Mouse (Mus musculus): ENCODE measurements around the gene Tmigd3. TPM values are rescaled to one million over a fixed set of nuclear protein-coding genes. Genes with fewer than 3 reads are reported as not detected.
"Not testable (repeated sequence)": the region's sequence is repeated elsewhere in the genome, so short reads cannot be mapped to it uniquely, and the experiment has no call there.

Tmigd3 gene
- total RNA-seq, 1 experiment from 2014 or later, result 3.4 TPM

DNA sequence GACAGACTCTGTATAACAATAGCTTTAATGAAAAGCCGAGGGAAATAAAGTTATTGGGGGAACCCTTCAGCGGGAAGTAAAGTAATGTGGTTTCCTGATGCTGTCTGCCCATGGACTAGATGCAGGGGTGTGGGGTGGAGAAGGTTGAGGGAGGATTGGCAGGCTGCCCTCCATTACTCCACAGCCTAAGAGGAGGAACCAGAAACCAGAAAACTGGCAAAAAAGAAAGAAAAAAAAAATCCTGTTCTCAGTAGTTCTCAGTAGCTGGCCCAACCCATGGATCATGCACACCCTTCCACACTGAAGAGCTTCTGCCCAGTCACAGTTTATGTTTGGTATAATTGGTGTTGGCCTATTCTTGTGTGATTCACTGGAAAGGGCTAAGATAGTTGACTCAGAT is 27.6 kb downstream of the Tmigd3 start:
- no peak for ATAC-seq (replicated peaks; ENCODE audit: insufficient number of reproducible peaks, low FRiP score, low TSS enrichment, poor library complexity, severe bottlenecking)

DNA sequence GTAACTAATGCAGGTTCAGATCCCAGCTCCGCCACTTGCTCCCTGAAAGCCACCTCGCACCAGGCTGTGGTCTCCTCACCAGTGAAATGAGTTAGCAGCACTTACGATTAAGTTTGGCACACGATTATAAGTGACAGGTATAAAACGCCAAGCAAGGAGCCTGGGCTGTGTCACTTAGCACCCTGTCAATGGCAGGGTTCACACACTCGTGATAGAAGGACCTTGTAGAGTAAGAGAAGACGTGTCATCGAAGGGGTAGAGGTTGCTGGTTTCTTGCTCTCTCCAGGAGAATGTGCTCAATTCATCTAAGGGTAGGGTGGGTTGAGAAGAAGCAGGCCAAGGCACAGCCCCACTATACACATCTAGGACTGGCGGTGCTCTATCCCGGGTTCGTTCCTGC is 28.2 kb downstream of the Tmigd3 start:
- no peak for ATAC-seq (replicated peaks; ENCODE audit: insufficient number of reproducible peaks, low FRiP score, low TSS enrichment, poor library complexity, severe bottlenecking)

DNA sequence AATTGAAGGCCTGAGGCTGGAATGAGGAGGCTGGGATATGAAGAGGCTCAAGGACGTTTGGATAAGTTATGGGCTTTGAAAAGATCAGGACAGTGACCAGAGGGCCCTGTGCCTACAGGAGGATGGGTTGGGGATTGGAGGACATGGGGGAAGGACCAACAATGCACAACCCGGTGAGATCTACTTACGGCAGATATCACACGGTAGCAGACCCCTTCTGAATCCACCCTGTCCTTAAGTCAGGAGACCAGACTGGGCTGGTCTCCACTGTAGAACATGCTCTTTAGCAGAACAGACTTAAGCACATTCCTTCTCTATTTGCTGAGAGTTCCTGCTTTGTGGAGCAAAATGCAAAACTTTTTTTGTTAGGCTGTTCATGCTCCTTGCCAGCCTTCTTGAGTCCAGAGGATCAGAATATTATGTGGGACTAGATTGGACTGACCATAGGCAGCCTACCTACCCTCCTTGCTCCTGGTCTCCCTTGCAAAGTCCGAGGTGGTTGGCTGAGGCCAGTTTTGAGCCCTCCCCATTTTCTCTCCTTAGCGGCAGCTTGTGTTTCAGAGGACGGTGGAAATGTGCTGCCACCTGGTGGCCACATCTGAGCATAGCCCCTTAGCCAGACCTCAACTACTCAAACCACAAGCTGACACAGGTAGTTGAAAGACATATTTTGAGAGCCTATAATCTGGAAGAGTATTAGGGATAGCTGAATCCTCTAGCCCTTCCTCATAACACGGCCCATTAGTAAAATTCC is 28.9 kb downstream of the Tmigd3 start:
- ATAC-seq (replicated peaks; ENCODE audit: insufficient number of reproducible peaks, low FRiP score, low TSS enrichment, poor library complexity, severe bottlenecking), result peak; percentile 28; the same call in 1 of the 2 replicates

DNA sequence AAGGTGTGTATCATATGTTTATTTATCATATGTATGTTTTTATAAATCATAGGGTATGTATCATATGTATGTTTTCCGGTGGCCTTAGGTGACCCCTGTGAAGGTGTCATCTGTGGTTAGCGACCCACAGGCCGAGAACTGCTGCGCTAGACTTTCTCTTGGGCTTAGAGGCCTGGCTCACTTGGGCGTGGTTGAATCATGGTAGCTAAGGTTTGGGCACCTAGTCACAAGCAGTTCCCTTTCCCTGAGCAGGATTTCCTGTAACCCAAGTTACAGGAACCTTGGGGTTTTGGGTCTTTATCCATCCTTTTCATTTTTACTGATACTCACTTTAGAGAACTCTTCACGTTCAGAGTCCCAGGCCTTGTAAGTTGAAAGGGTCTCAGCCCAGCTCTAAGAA is 29.6 kb downstream of the Tmigd3 start:
- no peak for ATAC-seq (replicated peaks; ENCODE audit: insufficient number of reproducible peaks, low FRiP score, low TSS enrichment, poor library complexity, severe bottlenecking)

- ATAC-seq (replicated peaks; ENCODE audit: insufficient number of reproducible peaks, low FRiP score, low TSS enrichment, poor library complexity, severe bottlenecking), result peak; percentile 80
These were observed 30.0 kb downstream of the Tmigd3 start for GRCm38 (mm10) chr3:105900716-105901115.

DNA sequence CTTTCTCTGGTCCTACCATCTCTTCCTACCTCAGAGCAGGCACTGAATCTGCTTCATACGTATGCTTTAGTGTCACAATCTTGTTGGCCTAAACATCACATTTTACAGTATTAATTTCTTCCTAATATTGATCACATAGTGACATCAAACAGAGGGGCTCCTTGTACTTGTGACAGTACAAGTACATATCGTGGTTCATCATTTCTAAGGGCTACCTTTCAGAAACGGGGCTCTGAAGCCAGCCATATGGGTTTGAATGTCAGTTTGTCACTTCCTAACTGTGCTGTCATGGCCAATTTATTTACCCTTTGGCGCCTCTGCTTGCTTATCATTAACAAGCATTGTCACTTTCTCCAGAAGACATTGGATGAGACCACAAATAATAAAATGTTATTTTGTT is 30.8 kb downstream of the Tmigd3 start:
- no peak for ATAC-seq (replicated peaks; ENCODE audit: insufficient number of reproducible peaks, low FRiP score, low TSS enrichment, poor library complexity, severe bottlenecking)

DNA sequence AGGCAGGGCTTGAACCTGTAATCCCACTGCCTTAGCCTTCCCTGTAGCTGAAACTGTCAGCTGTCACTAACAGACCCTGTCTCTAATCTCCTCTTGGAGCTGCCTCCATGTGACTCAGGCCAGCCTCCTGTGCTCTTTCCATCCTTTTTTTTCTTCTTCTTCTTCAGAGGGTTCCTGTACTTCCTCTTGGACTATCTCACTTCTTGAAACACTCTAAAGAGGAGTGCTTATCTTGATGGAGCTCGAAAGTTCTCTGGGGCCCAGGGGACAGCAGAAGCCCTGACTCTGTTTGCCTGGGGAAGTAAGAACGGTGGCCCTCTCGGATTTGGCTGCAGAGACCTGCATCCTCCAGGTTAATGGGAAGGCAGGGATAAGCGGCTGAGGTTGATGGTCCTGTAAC is 33.5 kb downstream of the Tmigd3 start:
- ATAC-seq (replicated peaks; ENCODE audit: insufficient number of reproducible peaks, low FRiP score, low TSS enrichment, poor library complexity, severe bottlenecking), result no peak

DNA sequence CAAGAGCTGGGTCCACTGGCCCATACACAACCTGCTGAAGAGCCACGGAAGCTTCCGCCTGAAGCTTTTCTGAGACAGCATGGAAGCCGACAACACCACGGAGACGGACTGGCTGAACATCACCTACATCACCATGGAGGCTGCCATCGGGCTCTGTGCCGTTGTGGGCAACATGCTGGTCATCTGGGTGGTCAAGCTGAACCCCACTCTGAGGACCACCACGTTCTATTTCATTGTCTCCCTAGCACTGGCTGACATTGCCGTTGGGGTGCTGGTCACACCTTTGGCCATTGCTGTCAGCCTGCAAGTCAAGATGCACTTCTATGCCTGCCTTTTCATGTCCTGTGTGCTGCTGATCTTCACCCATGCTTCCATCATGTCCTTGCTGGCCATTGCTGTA is 34.0 kb downstream of the Tmigd3 start:
- ATAC-seq (replicated peaks; ENCODE audit: insufficient number of reproducible peaks, low FRiP score, low TSS enrichment, poor library complexity, severe bottlenecking), result no peak

DNA sequence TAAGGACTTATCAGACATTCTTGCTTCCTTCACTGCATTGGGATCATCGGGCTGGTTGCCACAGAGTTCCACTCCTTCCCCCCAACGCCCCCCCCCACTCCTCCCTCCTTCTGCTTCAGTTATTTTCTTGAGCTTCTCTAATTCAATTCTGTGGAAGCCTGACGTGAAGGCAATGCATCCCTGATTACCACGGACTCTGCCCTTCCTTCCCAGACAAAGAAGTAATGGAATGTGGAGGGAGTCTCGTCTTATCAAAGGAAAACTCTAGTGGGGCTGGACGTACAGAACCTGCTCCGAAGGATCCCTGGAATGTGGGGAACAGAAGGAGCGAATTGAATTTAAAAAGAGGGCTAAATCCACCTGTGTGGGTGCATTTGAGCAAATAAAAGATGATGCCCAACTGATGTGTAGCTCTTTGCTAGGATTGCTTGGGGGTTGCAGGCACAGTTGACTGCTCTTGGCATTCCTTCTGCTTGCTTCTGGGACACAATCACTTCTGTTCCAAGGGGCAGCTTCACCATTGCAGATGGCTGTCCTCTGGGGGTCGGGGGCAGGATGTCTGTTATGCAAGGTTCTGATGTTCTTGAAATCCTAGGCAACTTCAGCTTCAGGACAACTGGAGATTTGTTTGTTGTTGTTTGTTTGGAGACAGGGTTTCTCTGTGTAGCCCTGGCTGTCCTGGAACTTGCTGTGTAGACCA is 37.4 kb downstream of the Tmigd3 start:
- no peak for ATAC-seq (replicated peaks; ENCODE audit: insufficient number of reproducible peaks, low FRiP score, low TSS enrichment, poor library complexity, severe bottlenecking)

GRCm38 (mm10) chr3:105908976-105909375 is 38.3 kb downstream of the Tmigd3 start:
- ATAC-seq (replicated peaks; ENCODE audit: insufficient number of reproducible peaks, low FRiP score, low TSS enrichment, poor library complexity, severe bottlenecking), result no peak

DNA sequence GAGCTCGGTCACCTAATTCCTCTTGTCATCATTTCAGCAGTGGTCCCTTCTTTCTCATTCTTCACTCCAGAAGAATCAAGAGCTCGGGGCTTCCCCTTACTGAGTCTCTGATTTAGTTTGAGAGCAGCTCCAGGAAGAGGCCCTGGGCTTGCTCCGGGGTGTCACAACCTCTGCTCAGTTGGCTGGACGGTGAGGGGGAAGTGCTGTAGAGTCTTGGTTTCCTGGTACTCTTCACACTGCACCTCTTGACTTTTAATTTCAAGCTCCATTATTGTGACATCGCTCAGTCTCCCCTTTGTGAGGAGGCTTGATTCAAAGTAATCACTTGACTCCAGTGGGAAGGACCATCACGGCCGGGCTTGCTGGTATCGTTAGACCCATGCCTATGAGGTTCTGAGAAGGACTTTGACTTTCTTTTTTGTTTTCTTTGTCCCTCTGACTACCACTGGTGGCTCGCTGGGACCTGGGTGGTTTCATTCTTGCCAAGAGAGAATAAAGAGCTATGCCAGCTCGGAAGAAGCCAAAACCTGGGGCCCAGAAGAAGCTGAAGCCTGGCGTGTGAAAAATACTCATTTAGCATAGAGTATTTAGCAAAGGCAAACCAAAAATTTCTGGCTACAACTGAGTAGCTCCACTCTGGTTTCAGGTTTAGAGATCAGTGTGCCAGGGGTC is 40.0 kb downstream of the Tmigd3 start:
- peak; percentile 94 for ATAC-seq (replicated peaks; ENCODE audit: insufficient number of reproducible peaks, low FRiP score, low TSS enrichment, poor library complexity, severe bottlenecking)

- ATAC-seq (replicated peaks; ENCODE audit: insufficient number of reproducible peaks, low FRiP score, low TSS enrichment, poor library complexity, severe bottlenecking), result no peak
These were observed 41.6 kb downstream of the Tmigd3 start for GRCm38 (mm10) chr3:105912097-105912880.

- no peak for ATAC-seq (replicated peaks; ENCODE audit: insufficient number of reproducible peaks, low FRiP score, low TSS enrichment, poor library complexity, severe bottlenecking)
These were observed 43.4 kb downstream of the Tmigd3 start for GRCm38 (mm10) chr3:105913839-105914681.

- no peak for ATAC-seq (replicated peaks; ENCODE audit: insufficient number of reproducible peaks, low FRiP score, low TSS enrichment, poor library complexity, severe bottlenecking)
These were observed 44.6 kb downstream of the Tmigd3 start for GRCm38 (mm10) chr3:105915281-105915680.

- not testable (repeated sequence) for ATAC-seq (replicated peaks; ENCODE audit: insufficient number of reproducible peaks, low FRiP score, low TSS enrichment, poor library complexity, severe bottlenecking)
These were observed 45.8 kb downstream of the Tmigd3 start for GRCm38 (mm10) chr3:105916455-105916854.

GRCm38 (mm10) chr3:105917656-105918354 is 47.1 kb downstream of the Tmigd3 start:
- ATAC-seq (replicated peaks; ENCODE audit: insufficient number of reproducible peaks, low FRiP score, low TSS enrichment, poor library complexity, severe bottlenecking), result no peak

- no peak for ATAC-seq (replicated peaks; ENCODE audit: insufficient number of reproducible peaks, low FRiP score, low TSS enrichment, poor library complexity, severe bottlenecking)
These were observed 47.6 kb downstream of the Tmigd3 start for GRCm38 (mm10) chr3:105918355-105918745.

DNA sequence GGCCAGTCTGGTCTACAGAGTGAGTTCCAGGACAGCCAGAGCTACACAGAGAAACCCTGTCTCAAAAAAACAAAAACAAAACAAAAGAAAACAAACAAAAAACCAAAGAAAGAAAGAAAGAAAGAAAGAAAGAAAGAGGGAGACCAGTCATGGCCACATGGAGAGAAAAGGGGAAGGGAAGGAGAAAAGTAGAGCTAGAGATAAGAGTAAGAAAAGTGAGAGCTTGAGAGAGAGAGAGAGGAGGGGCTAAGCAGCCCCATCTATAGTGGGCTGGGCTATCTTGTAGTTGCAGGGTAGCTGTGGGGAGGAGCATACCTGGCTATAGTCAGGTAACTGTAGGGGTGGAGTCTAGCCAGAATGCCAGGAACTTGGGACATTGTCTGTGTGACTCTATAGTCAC is 50.0 kb downstream of the Tmigd3 start:
- ATAC-seq (replicated peaks; ENCODE audit: insufficient number of reproducible peaks, low FRiP score, low TSS enrichment, poor library complexity, severe bottlenecking), result not testable (repeated sequence)
